Mouse (Mus musculus) left cerebral cortex, postnatal 25 days (tissue): ENCODE measurements around the gene Fam213a. TPM values are rescaled to one million over a fixed set of nuclear protein-coding genes. Genes with fewer than 3 reads are reported as not detected.

Source experiments
- DNase-seq, 2 experiments: peaks; one replicate each; pipeline ENCODE4 v3.0.0; 2022; ENCODE audit warnings: low spot score in 2 of 2, mixed read lengths in 1 of 2
- intact Hi-C: fragments of 180-260 bp; cut with DNase I; formaldehyde crosslinking; loops from one replicate; pipeline ENCODE4 v1.15.1; 2025
- total RNA-seq, 2 experiments: library from RNA; stranded (reverse); gene quantifications; 2 replicates each; pipeline ENCODE4 v1.2.3; 2021

Gene Fam213a
- total RNA-seq, 2 experiments from 2014 or later: 115 to 120 TPM

GRCm38 (mm10) chr14:40949730-40950614 is 63.6 kb downstream of the Fam213a start:
- DNase-seq: no peak
- intact Hi-C loops: loop anchor here (2.0 kb wide), 1 partner anchor 17 kb away; the partner anchor contains the start of gene Tspan14

- DNase-seq: no peak
- intact Hi-C loops: no loop called here
Observed at GRCm38 (mm10) chr14:40949047-40949446, 64.5 kb downstream of the Fam213a start.

GRCm38 (mm10) chr14:40948522-40948921 is 65.1 kb downstream of the Fam213a start:
- intact Hi-C loops: no loop called here
- DNase-seq: no peak

GRCm38 (mm10) chr14:40947431-40948394 is 65.9 kb downstream of the Fam213a start:
- DNase-seq: no peak
- intact Hi-C loops: no loop called here

GRCm38 (mm10) chr14:40943802-40944201 is 69.8 kb downstream of the Fam213a start:
- intact Hi-C loops: no loop called here
- DNase-seq: no peak

Other genes starting within 250 kb of the Fam213a start
- gene Sh2d4b, start 120.5 kb downstream of the Fam213a start, total RNA-seq: 1 to 10 TPM; 2.9 to 4.4 TPM
- 10 to 100 TPM; 58.1 to 61.8 TPM for gene Tspan14, start 47.0 kb downstream of the Fam213a start, total RNA-seq
- gene Dydc2, start 55.4 kb upstream of the Fam213a start, total RNA-seq: under 1 TPM; 0.62 to 0.85 TPM
- not detected for gene Dydc1, start 59.1 kb upstream of the Fam213a start, total RNA-seq
- not detected for gene Mat1a, start 91.2 kb upstream of the Fam213a start, total RNA-seq
- gene Sftpa1, start 118.0 kb upstream of the Fam213a start, total RNA-seq: not detected
- not detected for gene Mbl1, start 137.7 kb upstream of the Fam213a start, total RNA-seq
- not detected for gene Sftpd, start 171.4 kb upstream of the Fam213a start, total RNA-seq